Mouse (Mus musculus): ENCODE results near the gene Mrps21. TPM values are rescaled to one million over a fixed set of nuclear protein-coding genes. Genes with fewer than 3 reads are reported as not detected.

Gene Mrps21
- polyA plus RNA-seq, 1 experiment, result 51.8 TPM

GRCm38 (mm10) chr3:95819351-95819985 is 51.9 kb downstream of the Mrps21 start:
- H3K4me3 ChIP-seq (ENCODE audit: low read depth, low read length), result peak overlapping the region; percentile 71
- H3K27me3 ChIP-seq (ENCODE audit: control insufficient read depth, insufficient read depth, low read length), result no peaks in the 10 kb centered on the region
- no peaks in the 10 kb centered on the region for H3K36me3 ChIP-seq (ENCODE audit: control insufficient read depth, insufficient read depth, low read length)
- H3K27ac ChIP-seq (ENCODE audit: insufficient read depth, low read depth, low read length), result peak overlapping the region; percentile 84
- WGBS, result under 1% methylated on average over 49 of the region's 49 CpGs
- TF ChIP-seq CTCF (IDR thresholded peaks at IDR 0.05; ENCODE audit: extremely low read depth, insufficient read length, insufficient replicate concordance, low read depth, low read length) (no peak), POLR2A (IDR thresholded peaks at IDR 0.05; ENCODE audit: low read depth, low read length) (peak; percentile 78)
- H3K4me1 ChIP-seq (ENCODE audit: control insufficient read depth, insufficient read depth, insufficient read length, low read length), result peaks cover 2% of the 10 kb centered on the region; the same call in 1 of the 2 replicates

- H3K27me3 ChIP-seq (ENCODE audit: control insufficient read depth, insufficient read depth, low read length), result no peaks in the 10 kb centered on the region
- peaks cover 2% of the 10 kb centered on the region; the same call in 1 of the 2 replicates for H3K4me1 ChIP-seq (ENCODE audit: control insufficient read depth, insufficient read depth, insufficient read length, low read length)
- TF ChIP-seq CTCF (IDR thresholded peaks at IDR 0.05; ENCODE audit: extremely low read depth, insufficient read length, insufficient replicate concordance, low read depth, low read length) (no peak), POLR2A (IDR thresholded peaks at IDR 0.05; ENCODE audit: low read depth, low read length) (peak; percentile 71; the same call in 1 of the 2 replicates)
- under 1% methylated on average over 60 of the region's 60 CpGs for WGBS
- H3K36me3 ChIP-seq (ENCODE audit: control insufficient read depth, insufficient read depth, low read length), result no peaks in the 10 kb centered on the region
- peak within 1 kb of the TSS; percentile 100 for H3K27ac ChIP-seq (ENCODE audit: insufficient read depth, low read depth, low read length)
- peak within 1 kb of the TSS; percentile 88 for H3K4me3 ChIP-seq (ENCODE audit: low read depth, low read length)
These were observed 52.6 kb downstream of the Mrps21 start, which contains the start of gene Rprd2 for GRCm38 (mm10) chr3:95818571-95819288. TSS of gene Rprd2 (minus strand) at chr3:95818863.

GRCm38 (mm10) chr3:95818026-95818511 is 53.2 kb downstream of the Mrps21 start:
- TF ChIP-seq CTCF (IDR thresholded peaks at IDR 0.05; ENCODE audit: extremely low read depth, insufficient read length, insufficient replicate concordance, low read depth, low read length), result no peak
- TF ChIP-seq POLR2A (IDR thresholded peaks at IDR 0.05; ENCODE audit: low read depth, low read length), result peak; percentile 10; the same call in 1 of the 2 replicates
- peaks cover 2% of the 10 kb centered on the region; the same call in 1 of the 2 replicates for H3K4me1 ChIP-seq (ENCODE audit: control insufficient read depth, insufficient read depth, insufficient read length, low read length)
- H3K4me3 ChIP-seq (ENCODE audit: low read depth, low read length), result peak overlapping the region; percentile 88
- under 1% methylated on average over 21 of the region's 21 CpGs for WGBS
- peak overlapping the region; percentile 100 for H3K27ac ChIP-seq (ENCODE audit: insufficient read depth, low read depth, low read length)
- no peaks in the 10 kb centered on the region for H3K36me3 ChIP-seq (ENCODE audit: control insufficient read depth, insufficient read depth, low read length)
- no peaks in the 10 kb centered on the region for H3K27me3 ChIP-seq (ENCODE audit: control insufficient read depth, insufficient read depth, low read length)

- Histone ChIP-seq H3K4me3 (ENCODE audit: low read depth, low read length) (no peak overlapping the region), H3K27ac (ENCODE audit: insufficient read depth, low read depth, low read length) (no peak overlapping the region), H3K27me3 (ENCODE audit: control insufficient read depth, insufficient read depth, low read length) (no peaks in the 10 kb centered on the region), H3K4me1 (ENCODE audit: control insufficient read depth, insufficient read depth, insufficient read length, low read length) (peaks cover 2% of the 10 kb centered on the region; the same call in 1 of the 2 replicates), H3K36me3 (ENCODE audit: control insufficient read depth, insufficient read depth, low read length) (no peaks in the 10 kb centered on the region)
- 69% methylated on average over 3 of the region's 3 CpGs for WGBS
- TF ChIP-seq POLR2A (IDR thresholded peaks at IDR 0.05; ENCODE audit: low read depth, low read length) (no peak), CTCF (IDR thresholded peaks at IDR 0.05; ENCODE audit: extremely low read depth, insufficient read length, insufficient replicate concordance, low read depth, low read length) (no peak)
These were observed 54.6 kb downstream of the Mrps21 start for GRCm38 (mm10) chr3:95816681-95817080.

Other genes with a start within 250 kb of the Mrps21 start
- gene Ensa, start 246.5 kb downstream of the Mrps21 start, polyA plus RNA-seq (2012; rRNA removed), result 5.2 and 10.1 TPM in 2 replicates
- 119 and 327 TPM in 2 replicates for gene Mcl1, start 212.7 kb downstream of the Mrps21 start, polyA plus RNA-seq (2012; rRNA removed)
- 6.4 and 8.2 TPM in 2 replicates for gene Adamtsl4, start 183.6 kb downstream of the Mrps21 start, polyA plus RNA-seq (2012; rRNA removed)
- gene Ecm1, start 131.9 kb downstream of the Mrps21 start, polyA plus RNA-seq (2012; rRNA removed), result 157 and 174 TPM in 2 replicates
- 10.9 and 21.3 TPM in 2 replicates for gene Tars2, start 111.3 kb downstream of the Mrps21 start, polyA plus RNA-seq (2012; rRNA removed)
- 5.2 and 8.8 TPM in 2 replicates for gene Rprd2, start 52.7 kb downstream of the Mrps21 start, polyA plus RNA-seq (2012; rRNA removed)
- gene Prpf3, start 15.6 kb downstream of the Mrps21 start, polyA plus RNA-seq (2012; rRNA removed), result 1.7 and 4.5 TPM in 2 replicates
- gene Ciart, start 10.7 kb upstream of the Mrps21 start, polyA plus RNA-seq (2012; rRNA removed), result 0.72 and 0.74 TPM in 2 replicates
- 1.5 and 1.6 TPM in 2 replicates for gene BC028528, start 20.5 kb upstream of the Mrps21 start, polyA plus RNA-seq (2012; rRNA removed)
- gene Aph1a, start 22.4 kb upstream of the Mrps21 start, polyA plus RNA-seq (2012; rRNA removed), result 126 and 211 TPM in 2 replicates
- 0.75 and 0.81 TPM in 2 replicates for gene Car14, start 33.2 kb upstream of the Mrps21 start, polyA plus RNA-seq (2012; rRNA removed)
- 4.7 and 8.7 TPM in 2 replicates for gene Anp32e, start 57.7 kb upstream of the Mrps21 start, polyA plus RNA-seq (2012; rRNA removed)
- gene Plekho1, start 124.5 kb upstream of the Mrps21 start, polyA plus RNA-seq (2012; rRNA removed), result 10.8 and 31.3 TPM in 2 replicates
- gene Vps45, start 186.9 kb upstream of the Mrps21 start, polyA plus RNA-seq (2012; rRNA removed), result 0.99 and 2.5 TPM in 2 replicates
- 13.7 and 23.6 TPM in 2 replicates for gene Otud7b, start 233.0 kb upstream of the Mrps21 start, polyA plus RNA-seq (2012; rRNA removed)

Data from small intestine, adult 2 months (tissue).